Comparison of ENCODE assay signal across 10 mouse cellular contexts in genomic region chr10:69573746-69574145, GRCm38 (mm10).
A peak's percentile ranks its signal among the peaks of the same experiment; 100 is the strongest.
DNase-seq lines count a peak whose midpoint lies in the region; ATAC-seq lines count a peak whose summit lies in the region.
"Had no signal": no experiment of that assay in that cellular context is flagged by ENCODE, and none has a peak within 500 bp of the region (broad histone marks: within the 10 kb centered on the region; RNA-seq: fewer than 3 reads in every experiment).

No protein-coding gene starts in this region.

- peak overlapping the region; percentile 31 for H3K4me3 ChIP-seq in hindbrain, embryonic 10.5 days
- H3K4me3 ChIP-seq in hindbrain, embryonic 11.5 days (ENCODE audit: low read depth, low read length) = no peak overlapping the region
- H3K4me3 ChIP-seq in embryonic facial prominence, embryonic 10.5 days = peak overlapping the region; percentile 32; the same call in 1 of the 2 replicates
- H3K4me3 ChIP-seq in forebrain, embryonic 15.5 days = 0 out of 2 replicates have a peak overlapping the region, but pooled peaks have one; percentile 8
- H3K4me3 ChIP-seq in midbrain, embryonic 11.5 days (ENCODE audit: low read depth, low read length) = no peak overlapping the region
- H3K4me3 ChIP-seq: erythroblast, embryonic 14.5 days had no signal

- H3K36me3 ChIP-seq in hindbrain, embryonic 10.5 days = no peaks in the 10 kb centered on the region
- H3K36me3 ChIP-seq in hindbrain, embryonic 11.5 days (ENCODE audit: control insufficient read depth, insufficient read depth, low read length) = no peaks in the 10 kb centered on the region
- no peaks in the 10 kb centered on the region for H3K36me3 ChIP-seq in embryonic facial prominence, embryonic 10.5 days (replicated peaks)
- no peaks in the 10 kb centered on the region for H3K36me3 ChIP-seq in forebrain, embryonic 15.5 days
- H3K36me3 ChIP-seq in midbrain, embryonic 11.5 days (ENCODE audit: control insufficient read depth, insufficient read depth, low read length) = no peaks in the 10 kb centered on the region

- peaks cover 73% of the 10 kb centered on the region for H3K4me1 ChIP-seq in hindbrain, embryonic 10.5 days (replicated peaks)
- H3K4me1 ChIP-seq in hindbrain, embryonic 11.5 days (replicated peaks; ENCODE audit: control insufficient read depth, insufficient read depth, low read length) = peaks cover 2% of the 10 kb centered on the region; the same call in 1 of the 2 replicates
- peaks cover 95% of the 10 kb centered on the region for H3K4me1 ChIP-seq in embryonic facial prominence, embryonic 10.5 days
- peaks cover 63% of the 10 kb centered on the region for H3K4me1 ChIP-seq in forebrain, embryonic 15.5 days
- H3K4me1 ChIP-seq in midbrain, embryonic 11.5 days (ENCODE audit: control insufficient read depth, insufficient read depth, low read length) = peaks cover 22% of the 10 kb centered on the region

- no peak overlapping the region for H3K9ac ChIP-seq in hindbrain, embryonic 11.5 days (ENCODE audit: low read depth, low read length)
- no peak overlapping the region for H3K9ac ChIP-seq in forebrain, embryonic 15.5 days (replicated peaks)
- no peak overlapping the region for H3K9ac ChIP-seq in midbrain, embryonic 11.5 days (ENCODE audit: low read length)

- 11% methylated on average over 3 of the region's 3 CpGs for WGBS in hindbrain, embryonic 10.5 days
- 15% methylated on average over 3 of the region's 3 CpGs for WGBS in hindbrain, embryonic 11.5 days
- WGBS in embryonic facial prominence, embryonic 10.5 days = 9% methylated on average over 3 of the region's 3 CpGs
- WGBS in forebrain, embryonic 15.5 days = 11% methylated on average over 2 of the region's 3 CpGs
- WGBS in midbrain, embryonic 11.5 days = 18% methylated on average over 3 of the region's 3 CpGs

- H3K27me3 ChIP-seq in hindbrain, embryonic 10.5 days (ENCODE audit: insufficient read depth, poor library complexity, severe bottlenecking) = peaks cover 49% of the 10 kb centered on the region
- peaks cover 5% of the 10 kb centered on the region; the same call in 1 of the 2 replicates for H3K27me3 ChIP-seq in hindbrain, embryonic 11.5 days (ENCODE audit: control insufficient read depth, insufficient read depth, low read length)
- H3K27me3 ChIP-seq in embryonic facial prominence, embryonic 10.5 days (replicated peaks; ENCODE audit: low read depth, poor library complexity, severe bottlenecking) = peaks cover 37% of the 10 kb centered on the region
- no peaks in the 10 kb centered on the region for H3K27me3 ChIP-seq in forebrain, embryonic 15.5 days
- peaks cover 17% of the 10 kb centered on the region for H3K27me3 ChIP-seq in midbrain, embryonic 11.5 days (ENCODE audit: control insufficient read depth, insufficient read depth, low read length)

- H3K9me3 ChIP-seq in hindbrain, embryonic 10.5 days = no peaks in the 10 kb centered on the region
- no peaks in the 10 kb centered on the region for H3K9me3 ChIP-seq in hindbrain, embryonic 11.5 days (ENCODE audit: control insufficient read depth, low read length)
- no peaks in the 10 kb centered on the region for H3K9me3 ChIP-seq in embryonic facial prominence, embryonic 10.5 days
- no peaks in the 10 kb centered on the region for H3K9me3 ChIP-seq in forebrain, embryonic 15.5 days
- H3K9me3 ChIP-seq in midbrain, embryonic 11.5 days (ENCODE audit: control insufficient read depth, low read length) = no peaks in the 10 kb centered on the region

- no peak for DNase-seq in hindbrain, embryonic 10.5 days (ENCODE audit: low spot score)
- no peak for DNase-seq in hindbrain, embryonic 11.5 days (ENCODE audit: low spot score)
- no peak for DNase-seq in embryonic facial prominence, embryonic 10.5 days (ENCODE audit: low spot score)
- DNase-seq in midbrain, embryonic 11.5 days (ENCODE audit: low spot score, missing footprints) = peak; percentile 82
- no peak for DNase-seq in adrenal gland, adult (ENCODE audit: inconsistent age in 2 of 2, low spot score in 1 of 2)
- no peak for DNase-seq in gastrocnemius, postnatal 25 days
- DNase-seq in spleen, postnatal 36 days (ENCODE audit: low spot score in 2 of 2) = no peak

- H3K27ac ChIP-seq in hindbrain, embryonic 10.5 days = 0 out of 2 replicates have a peak overlapping the region, but pooled peaks have one; percentile 35
- no peak overlapping the region for H3K27ac ChIP-seq in hindbrain, embryonic 11.5 days (ENCODE audit: low read depth, low read length)
- H3K27ac ChIP-seq in embryonic facial prominence, embryonic 10.5 days (replicated peaks) = peak overlapping the region; percentile 54
- no peak overlapping the region for H3K27ac ChIP-seq in forebrain, embryonic 15.5 days (replicated peaks)
- no peak overlapping the region for H3K27ac ChIP-seq in midbrain, embryonic 11.5 days (ENCODE audit: low read depth, low read length)

- no peak for ATAC-seq in hindbrain, embryonic 11.5 days (ENCODE audit: low FRiP score)
- no peak for ATAC-seq in forebrain, embryonic 15.5 days (replicated peaks)
- no peak for ATAC-seq in midbrain, embryonic 11.5 days (ENCODE audit: low FRiP score)
- ATAC-seq: lung, postnatal 0 days had no signal

- H3K4me2 ChIP-seq in hindbrain, embryonic 11.5 days (replicated peaks; ENCODE audit: low read depth, low read length) = no peak overlapping the region
- H3K4me2 ChIP-seq in forebrain, embryonic 15.5 days (replicated peaks) = peak overlapping the region; percentile 33
- no peak overlapping the region; the same call in 1 of the 2 replicates for H3K4me2 ChIP-seq in midbrain, embryonic 11.5 days

Comparison
In these comparisons a context has a peak if more than half of its experiments do, and no peak if none do; other contexts are left out.
1. H3K27ac ChIP-seq: peak in hindbrain, embryonic 10.5 days (single experiment) and embryonic facial prominence, embryonic 10.5 days (single experiment); none in hindbrain, embryonic 11.5 days (single experiment), forebrain, embryonic 15.5 days (single experiment) and midbrain, embryonic 11.5 days (single experiment).
2. H3K4me3 ChIP-seq: peak in hindbrain, embryonic 10.5 days (single experiment), embryonic facial prominence, embryonic 10.5 days (single experiment) and forebrain, embryonic 15.5 days (single experiment); none in hindbrain, embryonic 11.5 days (single experiment) and midbrain, embryonic 11.5 days (single experiment).